ENCODE assay signal across 13 mouse cellular contexts in the genomic region with DNA sequence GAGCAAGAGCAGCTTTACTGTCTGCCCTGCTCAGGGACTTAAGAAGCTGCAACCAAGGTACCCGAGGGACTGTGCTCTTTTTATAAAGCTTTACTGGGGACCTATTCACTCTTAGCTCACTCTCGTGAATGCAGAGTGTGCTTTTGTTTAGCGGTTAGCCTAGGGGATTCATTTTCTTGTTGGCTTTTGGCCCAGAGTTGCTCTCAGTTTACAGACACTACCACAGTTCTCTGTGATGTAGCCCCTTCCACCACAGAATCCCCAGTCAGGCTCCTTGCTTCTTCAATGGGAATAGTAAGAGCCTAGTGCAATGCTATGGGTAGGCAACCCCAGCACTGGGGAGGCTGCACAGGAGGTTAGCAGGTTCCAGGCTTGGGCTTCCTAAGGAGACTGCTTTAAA.
DNase-seq lines count a peak whose midpoint lies in the region; ATAC-seq and TF ChIP-seq lines count a peak whose summit lies in the region.
"Had no signal": no experiment of that assay in that cellular context is flagged by ENCODE, and none has a peak within 500 bp of the region (broad histone marks: within the 10 kb centered on the region; RNA-seq: fewer than 3 reads in every experiment).

No protein-coding gene starts in this region.

- H3K4me3 ChIP-seq in embryonic facial prominence, embryonic 12.5 days, result no peak overlapping the region
- no peak overlapping the region for H3K4me3 ChIP-seq in embryonic facial prominence, embryonic 10.5 days
- H3K4me3 ChIP-seq in lung, embryonic 14.5 days (ENCODE audit: low read depth, low read length), result no peak overlapping the region
- H3K4me3 ChIP-seq in midbrain, embryonic 12.5 days, result no peak overlapping the region

- no peaks in the 10 kb centered on the region for H3K27me3 ChIP-seq in embryonic facial prominence, embryonic 12.5 days
- no peaks in the 10 kb centered on the region for H3K27me3 ChIP-seq in embryonic facial prominence, embryonic 10.5 days (replicated peaks; ENCODE audit: low read depth, poor library complexity, severe bottlenecking)
- H3K27me3 ChIP-seq in lung, embryonic 14.5 days (ENCODE audit: insufficient read depth, low read length), result no peaks in the 10 kb centered on the region
- no peaks in the 10 kb centered on the region for H3K27me3 ChIP-seq in midbrain, embryonic 12.5 days

- no peak for TF ChIP-seq CTCF in lung, embryonic 14.5 days (IDR thresholded peaks at IDR 0.05; ENCODE audit: low read depth)

- DNase-seq in embryonic facial prominence, embryonic 10.5 days (ENCODE audit: low spot score), result no peak
- peak; percentile 60 for DNase-seq in lung, embryonic 14.5 days
- DNase-seq in lung, postnatal 4 days, result no peak
- DNase-seq in skeletal muscle tissue, adult 2 months (ENCODE audit: low read depth, low spot score), result peak; percentile 13
- no peak for DNase-seq in lung, adult 18-20 months
- DNase-seq: cerebellum, adult 2 months; embryo, embryonic 11 days; gastrocnemius, postnatal 10 days; thymus, postnatal 4 days had no signal

- H3K9me3 ChIP-seq in embryonic facial prominence, embryonic 12.5 days, result no peaks in the 10 kb centered on the region
- H3K9me3 ChIP-seq in embryonic facial prominence, embryonic 10.5 days, result no peaks in the 10 kb centered on the region
- H3K9me3 ChIP-seq in lung, embryonic 14.5 days (ENCODE audit: low read depth, low read length), result no peaks in the 10 kb centered on the region
- no peaks in the 10 kb centered on the region for H3K9me3 ChIP-seq in midbrain, embryonic 12.5 days

- H3K27ac ChIP-seq in embryonic facial prominence, embryonic 12.5 days, result no peak overlapping the region
- H3K27ac ChIP-seq in embryonic facial prominence, embryonic 10.5 days (replicated peaks), result no peak overlapping the region
- no peak overlapping the region for H3K27ac ChIP-seq in lung, embryonic 14.5 days (ENCODE audit: low read depth)
- H3K27ac ChIP-seq in midbrain, embryonic 12.5 days (replicated peaks), result no peak overlapping the region
- H3K27ac ChIP-seq: kidney, postnatal 0 days had no signal

- no peaks in the 10 kb centered on the region for H3K36me3 ChIP-seq in embryonic facial prominence, embryonic 12.5 days
- H3K36me3 ChIP-seq in embryonic facial prominence, embryonic 10.5 days (replicated peaks), result no peaks in the 10 kb centered on the region
- H3K36me3 ChIP-seq in lung, embryonic 14.5 days (ENCODE audit: insufficient read depth), result no peaks in the 10 kb centered on the region
- H3K36me3 ChIP-seq in midbrain, embryonic 12.5 days, result no peaks in the 10 kb centered on the region

- 21% methylated on average over 3 of the region's 3 CpGs for WGBS in embryonic facial prominence, embryonic 12.5 days
- WGBS in embryonic facial prominence, embryonic 10.5 days, result 40% methylated on average over 3 of the region's 3 CpGs
- WGBS in lung, embryonic 14.5 days, result 26% methylated on average over 3 of the region's 3 CpGs
- WGBS in midbrain, embryonic 12.5 days, result 18% methylated on average over 3 of the region's 3 CpGs

- H3K4me1 ChIP-seq in embryonic facial prominence, embryonic 12.5 days, result peaks cover 6% of the 10 kb centered on the region; the same call in 1 of the 2 replicates
- H3K4me1 ChIP-seq in embryonic facial prominence, embryonic 10.5 days, result no peaks in the 10 kb centered on the region; the same call in 1 of the 2 replicates
- no peaks in the 10 kb centered on the region for H3K4me1 ChIP-seq in lung, embryonic 14.5 days (ENCODE audit: insufficient read depth)
- H3K4me1 ChIP-seq in midbrain, embryonic 12.5 days, result peaks cover 7% of the 10 kb centered on the region; the same call in 1 of the 2 replicates

- H3K4me2 ChIP-seq in embryonic facial prominence, embryonic 12.5 days (replicated peaks), result no peak overlapping the region
- no peak overlapping the region for H3K4me2 ChIP-seq in lung, embryonic 14.5 days
- no peak overlapping the region for H3K4me2 ChIP-seq in midbrain, embryonic 12.5 days (replicated peaks)

- ATAC-seq in embryonic facial prominence, embryonic 12.5 days (ENCODE audit: insufficient number of reproducible peaks, insufficient read depth, low FRiP score, low TSS enrichment), result peak; percentile 79
- ATAC-seq in lung, embryonic 14.5 days (ENCODE audit: insufficient read depth), result no peak
- peak; percentile 52; the same call in 1 of the 2 replicates for ATAC-seq in midbrain, embryonic 12.5 days (ENCODE audit: low FRiP score, low read depth)
- ATAC-seq in megakaryocyte progenitor cell, adult 5-6 weeks (replicated peaks; ENCODE audit: poor library complexity), result no peak

- no peak overlapping the region for H3K9ac ChIP-seq in embryonic facial prominence, embryonic 12.5 days
- no peak overlapping the region for H3K9ac ChIP-seq in lung, embryonic 14.5 days
- no peak overlapping the region for H3K9ac ChIP-seq in midbrain, embryonic 12.5 days (replicated peaks)

Comparison
In these comparisons a context has a peak if more than half of its experiments do, and no peak if none do; other contexts are left out.
1. DNase-seq: peak in lung, embryonic 14.5 days (single experiment) and skeletal muscle tissue, adult 2 months (single experiment); none in embryonic facial prominence, embryonic 10.5 days (single experiment), lung, postnatal 4 days (0 of 2) and lung, adult 18-20 months (0 of 2).
2. ATAC-seq: peak in embryonic facial prominence, embryonic 12.5 days (single experiment) and midbrain, embryonic 12.5 days (single experiment); none in lung, embryonic 14.5 days (single experiment) and megakaryocyte progenitor cell, adult 5-6 weeks (single experiment).